Mouse (Mus musculus) neural tube, postnatal 0 days (tissue): ENCODE data around the gene Gnl3. TPM values are rescaled to one million over a fixed set of nuclear protein-coding genes. Genes with fewer than 3 reads are reported as not detected.

Experiments used
- polyA plus RNA-seq: library from polyadenylated mRNA; unstranded; fragments of >200 nt; fragmentation: Nextera tagmentation; extraction: Ambion mirVana; gene quantifications from 2 replicates; pipeline ENCODE4 v1.2.1, GENCODE M21; 2015

Gene Gnl3
- 46.8 and 51.4 TPM in 2 replicates for polyA plus RNA-seq

DNA sequence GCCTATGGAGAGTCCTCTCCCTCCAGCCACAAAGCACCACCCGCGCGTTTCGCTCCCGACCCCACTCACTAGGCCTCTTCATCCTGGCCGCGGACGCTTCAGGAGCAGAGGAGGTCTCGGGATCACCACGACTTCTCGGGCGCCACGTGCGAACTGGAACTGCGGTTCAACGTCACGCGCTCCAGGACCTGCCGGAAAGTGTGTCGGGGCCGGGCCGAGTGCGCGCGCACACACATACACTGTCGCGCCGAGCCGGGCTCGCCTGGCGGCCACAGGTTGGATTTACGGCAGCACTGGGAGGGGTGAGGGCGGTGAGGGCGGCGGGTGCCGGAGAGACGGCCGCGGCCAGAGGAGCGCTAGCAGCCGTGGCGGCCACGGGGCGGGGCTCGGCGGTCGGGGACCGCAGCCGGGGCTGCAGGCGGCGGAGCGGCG lies at the start of gene Gnl3, which contains the start of gene Pbrm1:
Gnl3 (minus strand) TSS at position 293 of the 432 bp plus-strand sequence.
Pbrm1 (plus strand) TSS at position 279 of the 432 bp plus-strand sequence.

DNA sequence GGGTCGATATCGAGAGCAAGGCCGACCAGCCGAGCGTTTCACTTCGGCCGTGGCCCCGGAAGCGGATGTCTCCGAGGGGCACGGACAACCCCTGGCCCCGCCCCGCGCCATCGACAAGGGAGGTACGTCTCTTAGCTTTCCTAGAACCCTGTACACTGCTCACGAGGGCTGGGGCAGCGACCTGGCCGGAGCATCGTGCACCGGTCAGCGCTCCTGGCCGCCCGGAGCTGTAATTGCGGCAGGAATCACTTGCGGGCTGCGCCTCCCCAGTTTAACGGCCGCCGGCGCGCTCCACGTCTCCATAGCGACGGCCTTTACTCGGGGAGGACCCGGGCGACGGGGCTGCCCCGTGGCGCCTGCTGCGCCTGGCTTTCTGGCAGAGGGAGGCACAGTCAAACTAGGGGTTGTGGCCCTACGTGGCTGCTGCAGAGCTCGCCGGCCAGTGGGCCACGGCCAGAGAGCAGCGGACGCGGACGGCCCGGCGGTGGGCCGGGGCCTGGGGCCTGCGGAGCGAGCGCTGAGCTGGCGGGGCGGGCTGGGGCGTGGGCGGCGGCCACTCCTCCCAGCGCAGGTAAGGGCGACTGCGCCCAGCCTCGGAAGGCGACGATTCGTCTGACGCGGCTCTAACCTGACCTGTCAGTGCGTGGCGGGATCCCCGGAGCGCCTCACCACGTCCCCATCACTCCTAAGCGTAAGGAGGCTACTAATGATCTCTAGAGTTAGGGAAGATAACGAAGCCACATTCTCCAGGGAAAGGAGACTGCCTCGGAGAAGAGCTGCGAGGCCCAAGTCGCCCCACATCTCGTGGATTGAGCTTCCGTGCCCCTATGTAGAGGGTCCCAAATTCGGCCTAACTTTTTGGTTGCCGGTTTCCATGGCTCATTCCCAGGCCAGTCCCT lies 17.4 kb downstream of the Gnl3 start, which contains the start of the genes Glt8d1 and Spcs1:
Glt8d1 (plus strand) TSS at position 94 of the 899 bp plus-strand sequence.
Spcs1 (minus strand) TSS at position 366 of the 899 bp plus-strand sequence.

Other genes with a start within 250 kb of the Gnl3 start
- 17.8 and 21.5 TPM in 2 replicates for gene Tmem110, start 193.6 kb downstream of the Gnl3 start, polyA plus RNA-seq
- 2.5 and 4.4 TPM in 2 replicates for gene Mustn1, start 140.0 kb downstream of the Gnl3 start, polyA plus RNA-seq
- not detected in 2 replicates for gene Itih4, start 132.7 kb downstream of the Gnl3 start, polyA plus RNA-seq
- 10.3 and 10.8 TPM in 2 replicates for gene Itih3, start 95.4 kb downstream of the Gnl3 start, polyA plus RNA-seq
- not detected in 2 replicates for gene Itih1, start 75.9 kb downstream of the Gnl3 start, polyA plus RNA-seq
- gene Nek4, start 67.8 kb downstream of the Gnl3 start, polyA plus RNA-seq, result 11.5 and 13.1 TPM in 2 replicates
- gene Glt8d1, start 17.8 kb downstream of the Gnl3 start, polyA plus RNA-seq, result 46.2 and 49.6 TPM in 2 replicates
- gene Spcs1, start 17.5 kb downstream of the Gnl3 start, polyA plus RNA-seq, result 435 and 488 TPM in 2 replicates
- 72.5 and 77.0 TPM in 2 replicates for gene Pbrm1, start within 50 bp of the Gnl3 start, polyA plus RNA-seq
- 63.0 and 75.6 TPM in 2 replicates for gene Smim4, start 109.8 kb upstream of the Gnl3 start, polyA plus RNA-seq
- 128 and 139 TPM in 2 replicates for gene Nt5dc2, start 111.9 kb upstream of the Gnl3 start, polyA plus RNA-seq
- gene Stab1, start 149.5 kb upstream of the Gnl3 start, polyA plus RNA-seq, result 13.3 and 15.1 TPM in 2 replicates
- 4.8 and 5.0 TPM in 2 replicates for gene Tnnc1, start 189.2 kb upstream of the Gnl3 start, polyA plus RNA-seq
- 204 and 249 TPM in 2 replicates for gene Nisch, start 197.8 kb upstream of the Gnl3 start, polyA plus RNA-seq
- 0.39 and 0.48 TPM in 2 replicates for gene Sema3g, start 198.7 kb upstream of the Gnl3 start, polyA plus RNA-seq
- 8.2 and 10.3 TPM in 2 replicates for gene Phf7, start 232.2 kb upstream of the Gnl3 start, polyA plus RNA-seq
- 74.3 and 86.2 TPM in 2 replicates for gene Bap1, start 232.3 kb upstream of the Gnl3 start, polyA plus RNA-seq